Mouse (Mus musculus): ENCODE data around the gene Ttc41. TPM values are rescaled to one million over a fixed set of nuclear protein-coding genes. Genes with fewer than 3 reads are reported as not detected.

The Ttc41 gene
- total and polyA plus RNA-seq, 3 experiments: 0.10 to 6.5 (median 1.9) TPM

- H3K4me3 ChIP-seq (ENCODE audit: low read depth, low read length): no peak overlapping the region
- no peaks in the 10 kb centered on the region for H3K4me1 ChIP-seq (ENCODE audit: insufficient read depth, low read depth, low read length)
- peaks cover 3% of the 10 kb centered on the region; the same call in 1 of the 2 replicates for H3K27me3 ChIP-seq (ENCODE audit: insufficient read depth, low read length)
- no peaks in the 10 kb centered on the region for H3K36me3 ChIP-seq (replicated peaks)
- no peak for TF ChIP-seq CTCF (IDR thresholded peaks at IDR 0.05; ENCODE audit: low read depth, low read length)
- TF ChIP-seq TAL1 (conservative IDR thresholded peaks at IDR 0.05; ENCODE audit: low read depth, low read length): no peak
- no peak for TF ChIP-seq POLR2AphosphoS5 (IDR thresholded peaks at IDR 0.05; ENCODE audit: insufficient replicate concordance, low read depth, low read length)
- no peak for TF ChIP-seq GATA2 (IDR thresholded peaks at IDR 0.05; ENCODE audit: borderline replicate concordance, low read depth, low read length)
- no peak for TF ChIP-seq GATA1 (IDR thresholded peaks at IDR 0.05; ENCODE audit: borderline replicate concordance, low read length)
- DNase-seq (ENCODE audit: low spot score) (no peak), ATAC-seq (ENCODE audit: extremely low read depth, insufficient number of reproducible peaks, low FRiP score, poor library complexity, severe bottlenecking) (no peak)
- no peaks in the 10 kb centered on the region for H3K9me3 ChIP-seq (replicated peaks)
Measured at GRCm38 (mm10) chr10:86742918-86743317, 37.3 kb downstream of the Ttc41 start.

GRCm38 (mm10) chr10:86744306-86744705 lies 38.7 kb downstream of the Ttc41 start:
- H3K4me3 ChIP-seq (ENCODE audit: low read depth, low read length): no peak overlapping the region
- no peaks in the 10 kb centered on the region for H3K36me3 ChIP-seq (replicated peaks)
- no peak for ATAC-seq (ENCODE audit: extremely low read depth, insufficient number of reproducible peaks, low FRiP score, poor library complexity, severe bottlenecking)
- H3K4me1 ChIP-seq (ENCODE audit: insufficient read depth, low read depth, low read length): no peaks in the 10 kb centered on the region
- no peak for DNase-seq (ENCODE audit: low spot score)
- peaks cover 3% of the 10 kb centered on the region; the same call in 1 of the 2 replicates for H3K27me3 ChIP-seq (ENCODE audit: insufficient read depth, low read length)
- no peaks in the 10 kb centered on the region for H3K9me3 ChIP-seq (replicated peaks)
- TF ChIP-seq CTCF (IDR thresholded peaks at IDR 0.05; ENCODE audit: low read depth, low read length) (no peak), GATA2 (IDR thresholded peaks at IDR 0.05; ENCODE audit: borderline replicate concordance, low read depth, low read length) (no peak), TAL1 (conservative IDR thresholded peaks at IDR 0.05; ENCODE audit: low read depth, low read length) (no peak), GATA1 (IDR thresholded peaks at IDR 0.05; ENCODE audit: borderline replicate concordance, low read length) (no peak), POLR2AphosphoS5 (IDR thresholded peaks at IDR 0.05; ENCODE audit: insufficient replicate concordance, low read depth, low read length) (no peak)

DNA sequence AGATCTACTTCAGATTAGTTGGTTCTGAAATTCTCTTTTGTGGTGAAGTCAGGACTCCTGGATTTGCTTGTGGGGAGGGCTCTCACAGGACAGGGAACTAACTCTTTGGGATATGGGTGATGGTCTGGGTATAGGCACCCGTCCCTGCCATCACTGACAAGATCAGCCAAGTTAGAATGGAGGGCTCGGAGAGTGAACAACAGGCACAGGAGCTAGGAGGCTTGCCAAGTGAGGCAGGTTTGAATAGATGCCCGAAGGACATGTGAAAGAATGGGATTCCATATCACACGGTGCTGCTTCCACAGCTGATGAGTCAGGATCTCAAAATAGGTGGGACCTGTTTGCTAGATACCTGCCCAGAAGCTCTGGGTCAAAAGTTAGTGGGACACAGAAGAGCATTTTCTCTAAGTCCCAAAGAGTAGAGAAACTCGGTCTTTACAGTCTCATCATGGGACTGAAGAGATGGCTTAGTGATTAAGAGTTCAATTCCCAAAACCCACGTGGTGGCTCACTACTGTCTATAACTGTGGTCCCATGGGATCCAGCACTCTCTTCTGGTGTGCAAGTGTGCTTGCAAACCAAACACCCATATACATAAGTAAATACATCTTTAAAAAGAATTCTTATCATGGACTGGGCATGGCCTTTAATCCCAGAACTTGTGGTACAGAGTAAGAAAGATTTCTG lies 50.3 kb downstream of the Ttc41 start:
- DNase-seq (ENCODE audit: low spot score): no peak
- TF ChIP-seq TAL1 (conservative IDR thresholded peaks at IDR 0.05; ENCODE audit: low read depth, low read length): no peak
- TF ChIP-seq CTCF (IDR thresholded peaks at IDR 0.05; ENCODE audit: low read depth, low read length): no peak
- no peak for TF ChIP-seq GATA2 (IDR thresholded peaks at IDR 0.05; ENCODE audit: borderline replicate concordance, low read depth, low read length)
- no peak for TF ChIP-seq GATA1 (IDR thresholded peaks at IDR 0.05; ENCODE audit: borderline replicate concordance, low read length)
- no peak for TF ChIP-seq POLR2AphosphoS5 (IDR thresholded peaks at IDR 0.05; ENCODE audit: insufficient replicate concordance, low read depth, low read length)
- H3K4me1 ChIP-seq (ENCODE audit: insufficient read depth, low read depth, low read length): peaks cover under 1% of the 10 kb centered on the region; the same call in 1 of the 2 replicates
- H3K4me3 ChIP-seq (ENCODE audit: low read depth, low read length): no peak overlapping the region
- no peak for ATAC-seq (ENCODE audit: extremely low read depth, insufficient number of reproducible peaks, low FRiP score, poor library complexity, severe bottlenecking)
- no peaks in the 10 kb centered on the region for H3K36me3 ChIP-seq (replicated peaks)
- H3K9me3 ChIP-seq (replicated peaks): no peaks in the 10 kb centered on the region
- H3K27me3 ChIP-seq (ENCODE audit: insufficient read depth, low read length): peaks cover 5% of the 10 kb centered on the region

GRCm38 (mm10) chr10:86757724-86758123 lies 52.1 kb downstream of the Ttc41 start:
- H3K27me3 ChIP-seq (ENCODE audit: insufficient read depth, low read length): peaks cover 8% of the 10 kb centered on the region
- no peaks in the 10 kb centered on the region for H3K9me3 ChIP-seq (replicated peaks)
- DNase-seq (ENCODE audit: low spot score) (no peak), ATAC-seq (ENCODE audit: extremely low read depth, insufficient number of reproducible peaks, low FRiP score, poor library complexity, severe bottlenecking) (no peak)
- H3K36me3 ChIP-seq (replicated peaks): no peaks in the 10 kb centered on the region
- peaks cover 5% of the 10 kb centered on the region; the same call in 1 of the 2 replicates for H3K4me1 ChIP-seq (ENCODE audit: insufficient read depth, low read depth, low read length)
- H3K4me3 ChIP-seq (ENCODE audit: low read depth, low read length): no peak overlapping the region
- TF ChIP-seq POLR2AphosphoS5 (IDR thresholded peaks at IDR 0.05; ENCODE audit: insufficient replicate concordance, low read depth, low read length): no peak
- no peak for TF ChIP-seq TAL1 (conservative IDR thresholded peaks at IDR 0.05; ENCODE audit: low read depth, low read length)
- no peak for TF ChIP-seq GATA1 (IDR thresholded peaks at IDR 0.05; ENCODE audit: borderline replicate concordance, low read length)

DNA sequence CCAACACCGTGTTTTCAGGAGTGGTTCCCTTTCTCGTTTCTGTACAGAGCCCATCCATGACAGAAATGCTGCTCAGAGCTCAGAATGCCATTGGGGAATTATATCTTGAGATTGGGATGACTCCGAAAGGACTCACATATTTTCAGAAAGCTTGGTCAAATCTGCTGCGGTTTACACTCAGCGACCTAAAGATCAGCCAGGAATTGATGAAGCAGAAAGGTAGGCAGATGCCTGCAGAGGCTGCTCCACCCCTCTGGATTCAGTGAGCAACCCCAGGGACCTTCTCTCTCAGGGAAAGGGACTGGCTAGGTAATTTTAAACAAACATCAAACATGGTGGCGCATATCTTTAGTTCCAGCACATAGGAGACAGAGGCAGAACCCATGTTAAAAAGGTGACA lies 52.6 kb downstream of the Ttc41 start:
- DNase-seq (ENCODE audit: low spot score) (no peak), ATAC-seq (ENCODE audit: extremely low read depth, insufficient number of reproducible peaks, low FRiP score, poor library complexity, severe bottlenecking) (no peak)
- TF ChIP-seq GATA1 (IDR thresholded peaks at IDR 0.05; ENCODE audit: borderline replicate concordance, low read length): no peak
- no peak for TF ChIP-seq CTCF (IDR thresholded peaks at IDR 0.05; ENCODE audit: low read depth, low read length)
- TF ChIP-seq GATA2 (IDR thresholded peaks at IDR 0.05; ENCODE audit: borderline replicate concordance, low read depth, low read length): no peak
- no peak for TF ChIP-seq POLR2AphosphoS5 (IDR thresholded peaks at IDR 0.05; ENCODE audit: insufficient replicate concordance, low read depth, low read length)
- TF ChIP-seq TAL1 (conservative IDR thresholded peaks at IDR 0.05; ENCODE audit: low read depth, low read length): no peak
- peaks cover 5% of the 10 kb centered on the region; the same call in 1 of the 2 replicates for H3K4me1 ChIP-seq (ENCODE audit: insufficient read depth, low read depth, low read length)
- no peaks in the 10 kb centered on the region for H3K36me3 ChIP-seq (replicated peaks)
- peaks cover 8% of the 10 kb centered on the region for H3K27me3 ChIP-seq (ENCODE audit: insufficient read depth, low read length)
- no peaks in the 10 kb centered on the region for H3K9me3 ChIP-seq (replicated peaks)
- H3K4me3 ChIP-seq (ENCODE audit: low read depth, low read length): no peak overlapping the region

- H3K27me3 ChIP-seq (ENCODE audit: insufficient read depth, low read length): peaks cover 6% of the 10 kb centered on the region
- DNase-seq (ENCODE audit: low spot score): no peak
- no peak for TF ChIP-seq GATA1 (IDR thresholded peaks at IDR 0.05; ENCODE audit: borderline replicate concordance, low read length)
- no peak for TF ChIP-seq TAL1 (conservative IDR thresholded peaks at IDR 0.05; ENCODE audit: low read depth, low read length)
- no peak for TF ChIP-seq GATA2 (IDR thresholded peaks at IDR 0.05; ENCODE audit: borderline replicate concordance, low read depth, low read length)
- no peak for TF ChIP-seq CTCF (IDR thresholded peaks at IDR 0.05; ENCODE audit: low read depth, low read length)
- TF ChIP-seq POLR2AphosphoS5 (IDR thresholded peaks at IDR 0.05; ENCODE audit: insufficient replicate concordance, low read depth, low read length): no peak
- ATAC-seq (ENCODE audit: extremely low read depth, insufficient number of reproducible peaks, low FRiP score, poor library complexity, severe bottlenecking): no peak
- H3K36me3 ChIP-seq (replicated peaks): no peaks in the 10 kb centered on the region
- H3K4me1 ChIP-seq (ENCODE audit: insufficient read depth, low read depth, low read length): peaks cover 5% of the 10 kb centered on the region; the same call in 1 of the 2 replicates
- H3K9me3 ChIP-seq (replicated peaks): no peaks in the 10 kb centered on the region
- H3K4me3 ChIP-seq (ENCODE audit: low read depth, low read length): no peak overlapping the region
Measured at GRCm38 (mm10) chr10:86761236-86761635, 55.6 kb downstream of the Ttc41 start.
